Mouse (Mus musculus) liver, adult 2 months (tissue): ENCODE results near the gene Cacng5.
A peak's percentile ranks its signal among the peaks of the same experiment; 100 is the strongest.

Source experiments
- CTCF ChIP-seq: fragments of 200-500 bp; IDR thresholded peaks from 2 replicates; pipeline ENCODE4 v1.5.1; 2011; ENCODE audit warnings: low read depth, low read length, control low read depth
- POLR2A ChIP-seq: fragments of 200-500 bp; IDR thresholded peaks from 2 replicates; pipeline ENCODE4 v1.6.1; 2011; ENCODE audit warnings: low read length, control low read depth; ENCODE audit not compliant: insufficient read depth; ENCODE audit errors: extremely low read depth

DNA sequence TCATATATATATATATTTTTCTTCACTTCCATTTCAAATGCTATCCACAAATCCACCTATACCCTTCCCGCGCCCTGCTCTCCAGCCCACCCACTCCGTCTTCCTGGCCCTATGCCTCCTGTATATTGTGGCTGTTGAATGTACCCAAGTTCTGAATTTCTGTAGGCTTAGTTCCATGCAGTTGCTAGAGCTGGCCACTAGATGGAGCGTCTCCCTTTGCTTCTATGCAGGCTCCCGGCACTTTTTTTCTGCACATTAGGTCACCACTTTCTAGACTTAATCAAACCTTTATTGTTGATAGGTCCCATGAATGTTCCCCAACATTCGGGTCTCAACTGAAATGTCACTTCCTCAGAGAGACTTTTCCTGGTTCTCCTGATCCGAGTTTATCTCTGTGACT is 55.6 kb downstream of the Cacng5 start:
- no peak for TF ChIP-seq POLR2A
- peak; percentile 66 for TF ChIP-seq CTCF
